Mouse (Mus musculus) lung, postnatal 10 days (tissue): Measurements from ENCODE around the gene Atp10a.

Source experiments
- DNase-seq: peaks from one replicate; pipeline ENCODE4 v3.0.0; 2021

The Atp10a gene

GRCm38 (mm10) chr7:58690997-58691596, 35.1 kb downstream of the Atp10a start:
- no peak for DNase-seq

- no peak for DNase-seq
These were observed 36.7 kb downstream of the Atp10a start for GRCm38 (mm10) chr7:58692704-58693103.

GRCm38 (mm10) chr7:58693342-58693741, 37.4 kb downstream of the Atp10a start:
- peak; percentile 39 for DNase-seq

- no peak for DNase-seq
These were observed 39.7 kb downstream of the Atp10a start for GRCm38 (mm10) chr7:58695661-58696060.

- DNase-seq, result no peak
These were observed 41.1 kb downstream of the Atp10a start for GRCm38 (mm10) chr7:58697092-58697491.

- DNase-seq, result no peak
These were observed 42.9 kb downstream of the Atp10a start for GRCm38 (mm10) chr7:58698738-58699442.

GRCm38 (mm10) chr7:58701311-58701710, 45.3 kb downstream of the Atp10a start:
- DNase-seq, result no peak

GRCm38 (mm10) chr7:58705158-58705557, 49.2 kb downstream of the Atp10a start:
- no peak for DNase-seq

- DNase-seq, result no peak
These were observed 53.3 kb downstream of the Atp10a start for GRCm38 (mm10) chr7:58709306-58709705.

GRCm38 (mm10) chr7:58710312-58710711, 54.3 kb downstream of the Atp10a start:
- DNase-seq, result no peak

GRCm38 (mm10) chr7:58711811-58712210, 55.8 kb downstream of the Atp10a start:
- no peak for DNase-seq

- DNase-seq, result no peak
These were observed 59.7 kb downstream of the Atp10a start for GRCm38 (mm10) chr7:58715576-58716144.

GRCm38 (mm10) chr7:58716626-58717025, 60.7 kb downstream of the Atp10a start:
- DNase-seq, result no peak

GRCm38 (mm10) chr7:58718556-58718955, 62.6 kb downstream of the Atp10a start:
- DNase-seq, result peak; percentile 8

GRCm38 (mm10) chr7:58719218-58719938, 63.4 kb downstream of the Atp10a start:
- DNase-seq, result no peak

GRCm38 (mm10) chr7:58722250-58722649, 66.3 kb downstream of the Atp10a start:
- no peak for DNase-seq

GRCm38 (mm10) chr7:58730201-58730600, 74.2 kb downstream of the Atp10a start:
- no peak for DNase-seq

- no peak for DNase-seq
These were observed 74.9 kb downstream of the Atp10a start for GRCm38 (mm10) chr7:58730831-58731230.

- no peak for DNase-seq
These were observed 76.4 kb downstream of the Atp10a start for GRCm38 (mm10) chr7:58732406-58732805.

- DNase-seq, result no peak
These were observed 77.5 kb downstream of the Atp10a start for GRCm38 (mm10) chr7:58733490-58733901.

- peak; percentile 54 for DNase-seq
These were observed 81.0 kb downstream of the Atp10a start for GRCm38 (mm10) chr7:58736841-58737547.

GRCm38 (mm10) chr7:58740196-58740595, 84.2 kb downstream of the Atp10a start:
- no peak for DNase-seq

GRCm38 (mm10) chr7:58740842-58741241, 84.9 kb downstream of the Atp10a start:
- DNase-seq, result no peak
